Mouse (Mus musculus) heart, postnatal 14 days (tissue): ENCODE measurements around the gene Mroh8. TPM values are rescaled to one million over a fixed set of nuclear protein-coding genes. Genes with fewer than 3 reads are reported as not detected.

ENCODE experiments used
- total RNA-seq, 2 experiments: library from RNA; stranded (reverse); gene quantifications; 2 replicates each; pipeline ENCODE4 v1.2.3; 2021

Mroh8 gene
- total RNA-seq, 2 experiments from 2014 or later: 0.12 to 0.19 TPM

Other genes starting within 250 kb of the Mroh8 start
- 10 to 100 TPM; 22.8 to 23.8 TPM for gene Soga1, start 200.3 kb downstream of the Mroh8 start, total RNA-seq
- gene Tldc2, start 192.5 kb downstream of the Mroh8 start, total RNA-seq: not detected
- gene Samhd1, start 144.3 kb downstream of the Mroh8 start, total RNA-seq: 10 to 100 TPM; 21.9 to 22.4 TPM
- gene Rbl1, start 75.0 kb downstream of the Mroh8 start, total RNA-seq: 1 to 10 TPM; 3.1 to 4.3 TPM
- 10 to 100 TPM; 89.2 to 94.4 TPM for gene Rpn2, start 532 bp downstream of the Mroh8 start, total RNA-seq
- not detected for gene Ghrh, start 68.0 kb upstream of the Mroh8 start, total RNA-seq
- 10 to 100 TPM; 20.7 to 23.3 TPM for gene Manbal, start 88.0 kb upstream of the Mroh8 start, total RNA-seq
- 1 to 10 TPM; 5.5 to 6.9 TPM for gene Src, start 138.9 kb upstream of the Mroh8 start, total RNA-seq